Mouse (Mus musculus) megakaryocyte-erythroid progenitor cell, adult 5-6 weeks (primary cell): Measurements from ENCODE around the gene Csrp1. TPM values are rescaled to one million over a fixed set of nuclear protein-coding genes. Genes with fewer than 3 reads are reported as not detected.
A peak's percentile ranks its signal among the peaks of the same experiment; 100 is the strongest.

Experiments used
- ATAC-seq: replicated peaks from 2 replicates; pipeline ENCODE4 v1.8.0; 2016; ENCODE audit warnings: mild to moderate bottlenecking, inconsistent platforms; ENCODE audit not compliant: severe bottlenecking, poor library complexity, low FRiP score, low TSS enrichment
- total RNA-seq, 2 experiments: library from RNA; stranded (forward) in 1 of 2; stranded (reverse) in 1 of 2; fragments of 200-1000, 215-1000 nt in 1 of 2; fragments of >200 nt in 1 of 2; fragmentation: Nextera tagmentation in 1 of 2; gene quantifications; 2 replicates each; pipeline ENCODE4 v1.2.3; 2014 to 2017

Csrp1 gene
- total RNA-seq, 2 experiments from 2014 or later: 100 to 112 TPM

DNA sequence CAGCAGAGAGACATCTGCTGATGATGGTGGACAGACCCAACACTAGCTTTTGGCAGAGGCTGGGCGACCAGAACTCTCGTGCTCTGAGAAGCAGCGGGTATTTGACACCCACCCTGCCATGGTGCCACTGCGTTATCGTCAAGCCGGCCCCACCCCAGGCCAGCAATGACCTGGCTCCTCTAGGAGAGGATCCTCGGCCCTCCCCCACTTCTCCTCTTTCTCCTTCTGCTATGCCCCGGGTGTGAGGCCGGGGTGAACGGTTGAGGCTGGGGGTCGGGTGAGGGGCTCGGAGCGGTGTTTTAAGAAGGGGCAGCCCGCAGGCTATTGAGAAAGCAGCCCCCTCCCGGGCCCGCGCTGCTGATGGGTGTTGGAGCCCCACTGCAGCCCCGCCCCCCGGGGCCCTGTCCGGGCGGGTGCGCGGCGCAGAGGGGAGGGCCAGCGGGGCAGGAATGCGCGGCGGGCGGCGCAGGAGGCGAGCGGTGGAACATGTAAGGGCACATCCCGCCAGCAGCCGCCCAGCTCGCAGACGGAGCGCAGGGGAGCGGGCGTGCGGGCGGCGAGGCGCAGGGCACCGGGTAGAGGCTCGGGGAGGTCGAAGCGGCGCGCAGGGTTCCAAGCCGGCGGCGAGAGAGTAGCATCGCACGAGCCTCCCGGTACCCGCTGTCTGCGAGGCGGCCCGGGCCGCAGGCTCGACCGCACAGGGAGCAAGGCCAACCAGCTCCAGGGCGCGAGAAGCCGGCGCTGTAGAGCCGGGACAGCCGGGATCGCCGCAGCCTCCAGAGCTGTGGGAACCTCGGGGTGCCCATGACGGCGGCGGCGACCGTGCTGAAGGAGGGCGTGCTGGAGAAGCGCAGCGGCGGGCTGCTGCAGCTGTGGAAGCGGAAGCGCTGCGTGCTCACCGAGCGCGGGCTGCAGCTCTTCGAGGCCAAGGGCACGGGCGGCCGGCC lies 46.1 kb downstream of the Csrp1 start, which contains the start of gene Phlda3:
TSS of gene Phlda3 (plus strand) at position 475 of the 947 bp plus-strand sequence.
- peak; percentile 58 for ATAC-seq

- no peak for ATAC-seq
Measured at GRCm38 (mm10) chr1:135766592-135767306, 46.9 kb downstream of the Csrp1 start.

- no peak for ATAC-seq
Measured at GRCm38 (mm10) chr1:135767324-135767890, 47.5 kb downstream of the Csrp1 start.

GRCm38 (mm10) chr1:135768400-135768799 lies 48.5 kb downstream of the Csrp1 start:
- ATAC-seq: no peak

- ATAC-seq: no peak
Measured at GRCm38 (mm10) chr1:135770237-135770636, 50.4 kb downstream of the Csrp1 start.

GRCm38 (mm10) chr1:135770896-135771572 lies 51.2 kb downstream of the Csrp1 start:
- ATAC-seq: no peak

- no peak for ATAC-seq
Measured at GRCm38 (mm10) chr1:135771573-135771970, 51.7 kb downstream of the Csrp1 start.

DNA sequence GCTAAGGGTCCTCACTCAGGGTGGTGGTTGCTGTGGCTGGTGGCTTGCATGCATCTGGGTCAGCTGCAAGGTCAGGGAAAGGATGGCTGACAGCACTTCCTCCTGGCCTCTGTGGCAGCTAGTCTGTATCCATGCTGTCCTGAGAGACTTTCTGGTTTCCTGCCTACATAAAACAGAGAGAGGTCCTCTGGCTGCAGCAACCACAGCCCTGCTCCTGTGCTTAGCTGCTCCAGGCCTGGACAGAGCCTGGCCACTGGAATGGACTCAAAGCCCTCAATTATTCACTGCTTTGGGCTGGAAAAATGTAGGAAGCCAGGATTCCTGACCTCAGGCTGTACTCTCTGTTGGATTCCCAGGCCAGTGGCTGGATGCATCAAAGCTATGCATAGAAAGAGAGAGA lies 56.7 kb downstream of the Csrp1 start:
- no peak for ATAC-seq

DNA sequence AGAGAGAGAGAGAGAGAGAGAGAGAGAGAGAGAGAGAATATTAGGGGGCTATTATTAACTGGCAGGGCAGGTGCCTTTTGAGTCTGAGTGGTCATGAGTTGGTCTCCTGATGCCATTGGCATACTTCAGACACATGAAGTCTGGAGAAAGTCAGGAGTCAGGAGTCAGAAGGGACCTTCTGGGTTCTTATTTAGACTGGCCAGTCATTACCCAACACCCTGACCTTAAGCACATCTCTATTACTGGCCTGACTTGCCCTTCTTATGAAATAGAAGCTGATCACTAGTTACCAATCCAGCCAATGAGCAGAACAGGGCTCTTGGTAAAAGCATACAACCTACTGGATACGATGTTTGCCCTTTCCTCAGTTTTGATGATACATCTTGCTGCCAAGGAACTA lies 57.2 kb downstream of the Csrp1 start:
- ATAC-seq: no peak

- ATAC-seq: peak; percentile 56
Measured at GRCm38 (mm10) chr1:135778780-135779535, 59.1 kb downstream of the Csrp1 start, which contains the start of gene Tnni1. Tnni1 (plus strand) TSS chr1:135779434.

GRCm38 (mm10) chr1:135780649-135781048 lies 60.8 kb downstream of the Csrp1 start:
- ATAC-seq: no peak

DNA sequence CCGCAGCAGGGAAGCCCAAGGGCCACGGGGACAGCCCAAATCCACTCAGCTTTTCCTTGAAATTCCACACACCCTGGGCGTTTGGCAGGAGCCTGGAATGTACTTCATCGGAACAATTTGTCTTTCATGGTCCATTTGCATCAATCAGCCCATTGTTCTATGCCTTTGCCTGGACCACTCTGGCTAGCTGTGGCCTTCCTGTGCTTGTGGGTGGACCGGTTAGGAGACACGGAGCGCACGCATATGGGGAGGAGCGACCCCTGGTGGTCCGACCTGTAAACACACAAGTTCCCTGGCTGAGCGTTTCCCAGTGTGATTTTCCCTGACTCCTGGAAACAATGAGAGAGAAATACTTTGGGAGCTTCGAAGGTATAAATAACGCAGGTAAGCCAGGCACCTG lies 61.4 kb downstream of the Csrp1 start:
- peak; percentile 68 for ATAC-seq

DNA sequence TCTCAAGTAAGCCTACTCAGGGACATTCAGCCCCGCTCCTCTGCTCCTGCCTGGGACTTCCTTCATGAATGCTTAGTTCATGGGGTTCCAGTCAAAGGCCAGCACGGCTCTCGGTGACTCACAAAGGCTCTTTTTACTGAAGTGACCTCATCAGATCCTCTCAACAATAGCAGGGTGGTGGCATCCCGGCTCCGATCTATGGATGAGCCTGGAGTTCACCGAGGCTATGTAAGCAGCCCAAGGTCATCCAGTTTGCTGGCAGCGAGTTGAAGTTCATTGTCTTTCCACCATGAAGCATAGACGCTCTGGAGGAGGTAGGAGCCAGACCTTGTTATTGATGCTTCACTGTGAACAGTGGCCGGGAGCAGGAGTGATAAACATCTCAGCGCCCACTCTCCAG lies 63.0 kb downstream of the Csrp1 start:
- no peak for ATAC-seq

DNA sequence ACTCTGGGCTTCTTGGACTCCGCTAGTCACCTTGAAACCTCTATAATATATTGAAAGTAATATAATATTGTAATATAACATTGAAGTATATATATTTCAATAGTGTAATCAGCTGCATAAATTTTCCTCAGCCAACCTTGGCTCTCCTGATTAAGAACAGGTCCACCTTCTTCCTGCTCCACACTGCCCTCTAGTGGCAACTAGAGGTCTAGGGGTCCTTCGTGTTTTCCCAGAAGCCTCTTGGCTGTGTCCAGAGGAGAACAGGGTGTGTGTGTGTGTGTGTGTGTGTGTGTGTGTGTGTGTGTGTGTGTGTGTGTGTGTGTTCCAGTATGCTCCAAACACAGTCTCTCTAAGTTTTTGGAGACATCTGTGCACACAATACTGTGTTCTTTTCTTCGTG lies 67.9 kb downstream of the Csrp1 start:
- peak; percentile 69 for ATAC-seq

DNA sequence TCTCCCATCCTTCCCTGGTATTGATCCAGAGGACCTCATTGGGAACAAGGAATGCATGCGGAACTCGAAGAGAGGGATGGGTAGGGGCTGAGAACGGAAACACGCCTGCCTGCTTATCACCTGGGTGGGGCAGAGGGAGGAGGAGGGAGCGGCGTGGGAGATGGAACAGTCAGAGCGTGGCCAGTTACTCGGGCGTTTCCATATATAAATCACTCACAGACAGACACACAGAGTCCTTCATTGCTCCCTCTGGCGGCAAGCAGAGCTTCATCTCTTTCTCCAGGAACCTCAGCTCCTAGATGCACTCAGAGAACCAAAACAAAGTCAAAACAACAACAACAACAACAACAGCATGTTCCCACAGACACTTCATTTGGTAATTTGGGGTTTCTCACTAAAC lies 68.8 kb downstream of the Csrp1 start:
- 0 out of 2 replicates have a peak, but pooled peaks have one; percentile 16 for ATAC-seq

- peak; percentile 71 for ATAC-seq
Measured at GRCm38 (mm10) chr1:135789815-135790214, 70.0 kb downstream of the Csrp1 start.

- ATAC-seq: no peak
Measured at GRCm38 (mm10) chr1:135792143-135792939, 72.5 kb downstream of the Csrp1 start.
